Mouse (Mus musculus) T-helper 1 cell (primary cell): Measurements from ENCODE around the gene Lmbr1l.

Experiments
- in situ Hi-C: fragments of 300-600 bp; cut with MboI, MseI; formaldehyde crosslinking; loops from one replicate; pipeline ENCODE4 v1.15.1; 2025; ENCODE audit warnings: high pct_unique_total_duplicates

Lmbr1l gene

DNA sequence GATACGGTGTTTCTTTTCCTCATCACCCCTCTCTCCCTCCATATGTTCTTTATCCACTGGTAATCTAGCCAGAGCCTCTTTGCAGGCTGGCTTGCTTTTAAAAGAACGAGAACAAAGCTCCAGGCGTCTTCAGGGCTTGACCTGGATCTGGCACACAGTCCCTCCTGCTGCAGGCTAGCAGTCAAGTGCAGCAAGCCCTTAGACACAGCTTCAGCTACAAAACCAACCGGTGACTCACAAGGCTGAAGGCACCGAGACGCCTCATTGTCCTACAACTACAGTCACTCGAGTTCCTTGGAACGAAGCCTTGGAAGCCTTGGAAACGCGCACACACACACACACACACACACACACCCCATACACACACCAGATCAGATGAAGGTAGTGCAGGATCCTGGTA is 22.8 kb upstream of the Lmbr1l start:
- in situ Hi-C loops, result loop anchor here (5.0 kb wide), 1 partner anchor 41 kb away; no protein-coding TSS in a partner anchor

DNA sequence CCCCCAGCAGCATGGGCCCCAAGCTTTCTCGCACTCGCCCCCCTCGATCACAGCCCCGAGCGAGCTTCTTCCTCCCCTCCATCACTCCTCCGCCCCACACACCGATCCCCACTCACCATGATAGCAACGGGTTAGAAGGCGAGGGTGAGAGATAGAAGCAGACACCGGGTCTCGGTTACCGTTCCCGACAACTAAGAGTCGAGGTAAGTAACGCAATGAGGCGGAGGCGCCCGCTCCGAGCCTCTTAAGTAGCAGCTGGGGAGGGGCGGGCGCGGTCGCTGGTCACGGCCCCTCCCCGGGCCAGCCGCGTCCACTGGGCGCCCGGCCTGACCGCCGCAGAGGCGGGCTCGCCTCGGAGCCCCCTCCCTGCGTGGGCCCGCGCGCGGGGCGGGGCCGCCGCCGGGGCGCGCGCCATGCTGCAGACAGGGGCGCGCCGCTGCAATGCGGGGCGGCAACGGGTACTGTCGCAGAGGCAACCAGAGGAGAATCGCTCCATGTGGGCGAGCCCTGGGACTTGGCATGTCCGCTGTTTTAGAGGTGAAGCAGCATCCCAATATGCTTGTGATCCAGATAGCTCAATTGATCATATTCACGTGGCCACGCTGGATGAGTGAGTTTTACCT is 16.3 kb upstream of the Lmbr1l start, which contains the start of gene Tuba1b:
Gene Tuba1b (minus strand): TSS at position 349 of the 623 bp plus-strand sequence.
- in situ Hi-C loops, result loop anchor here (5.0 to 10.0 kb wide), 2 partner anchors 98 to 310 kb away; no protein-coding TSS in a partner anchor

DNA sequence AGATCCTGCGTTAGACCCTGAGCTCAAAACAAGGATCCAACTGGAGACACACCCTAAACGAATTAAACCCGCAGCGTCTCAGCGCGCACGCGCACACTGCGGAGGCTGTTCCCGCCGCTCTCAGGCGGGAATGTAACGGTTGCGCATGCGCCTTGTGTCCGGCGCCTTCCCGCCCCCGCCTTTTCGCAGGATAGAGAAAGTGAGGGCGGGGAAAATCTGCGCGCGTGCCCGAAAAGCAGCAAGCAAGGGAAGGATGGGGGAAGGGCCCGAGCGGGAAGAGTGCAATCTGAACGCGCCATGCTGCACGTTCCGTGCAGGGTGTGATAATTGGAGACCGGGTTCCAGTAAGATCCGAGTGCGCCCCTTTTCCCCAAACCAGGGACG is 15.8 kb upstream of the Lmbr1l start:
- in situ Hi-C loops, result loop anchor here (5.0 to 10.0 kb wide), 2 partner anchors 98 to 311 kb away; no protein-coding TSS in a partner anchor

DNA sequence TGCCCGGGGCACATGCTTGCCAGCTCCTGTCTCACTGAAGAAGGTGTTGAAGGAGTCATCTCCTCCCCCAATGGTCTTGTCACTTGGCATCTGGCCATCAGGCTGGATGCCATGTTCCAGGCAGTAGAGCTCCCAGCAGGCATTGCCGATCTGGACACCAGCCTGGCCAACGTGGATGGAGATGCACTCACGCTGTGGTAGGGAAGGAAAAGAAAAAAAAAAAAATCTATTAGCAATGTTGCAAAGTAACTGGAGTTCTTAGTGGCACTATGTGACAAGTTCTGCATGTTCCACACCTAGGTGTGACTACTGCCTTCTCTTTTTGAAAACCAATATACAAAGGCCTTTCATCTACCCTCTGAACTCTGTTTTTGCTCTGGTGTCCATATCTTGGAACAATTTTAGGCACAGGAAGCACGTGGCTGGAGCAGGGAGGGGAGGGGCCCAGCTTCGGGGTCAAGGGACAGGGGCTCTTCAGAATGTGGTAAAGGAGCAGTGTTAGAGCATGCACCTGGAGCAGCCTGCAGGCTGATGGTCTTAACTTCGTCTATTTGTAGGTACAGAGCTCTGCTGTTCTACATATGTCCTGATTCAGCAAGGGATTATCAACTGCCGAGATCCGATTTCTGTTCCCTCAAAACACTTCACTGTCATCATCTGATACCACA is 15.1 kb upstream of the Lmbr1l start:
- in situ Hi-C loops, result loop anchor here (5.0 to 10.0 kb wide), 2 partner anchors 99 to 312 kb away; no protein-coding TSS in a partner anchor

DNA sequence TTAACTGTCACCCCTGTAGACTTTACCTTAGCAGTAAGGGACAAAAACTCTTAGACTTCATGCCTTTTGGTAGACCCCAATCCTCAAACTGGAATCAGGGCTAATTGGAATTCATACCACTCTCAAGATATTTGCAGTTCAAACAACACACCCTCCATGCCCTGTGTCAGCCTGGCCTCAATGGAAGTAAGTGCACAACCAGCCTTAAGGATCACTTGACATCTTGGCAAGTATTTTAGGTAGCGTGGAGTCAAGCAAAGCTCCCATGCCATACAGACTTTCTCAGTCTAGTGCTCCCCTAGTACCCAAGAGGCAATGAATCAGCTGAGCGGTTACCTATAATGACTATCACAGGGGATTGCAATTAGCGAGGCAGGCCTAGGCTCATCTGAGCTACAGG is 13.0 kb upstream of the Lmbr1l start:
- in situ Hi-C loops, result loop anchor here (5.0 to 10.0 kb wide), 2 partner anchors 101 to 314 kb away; no protein-coding TSS in a partner anchor

DNA sequence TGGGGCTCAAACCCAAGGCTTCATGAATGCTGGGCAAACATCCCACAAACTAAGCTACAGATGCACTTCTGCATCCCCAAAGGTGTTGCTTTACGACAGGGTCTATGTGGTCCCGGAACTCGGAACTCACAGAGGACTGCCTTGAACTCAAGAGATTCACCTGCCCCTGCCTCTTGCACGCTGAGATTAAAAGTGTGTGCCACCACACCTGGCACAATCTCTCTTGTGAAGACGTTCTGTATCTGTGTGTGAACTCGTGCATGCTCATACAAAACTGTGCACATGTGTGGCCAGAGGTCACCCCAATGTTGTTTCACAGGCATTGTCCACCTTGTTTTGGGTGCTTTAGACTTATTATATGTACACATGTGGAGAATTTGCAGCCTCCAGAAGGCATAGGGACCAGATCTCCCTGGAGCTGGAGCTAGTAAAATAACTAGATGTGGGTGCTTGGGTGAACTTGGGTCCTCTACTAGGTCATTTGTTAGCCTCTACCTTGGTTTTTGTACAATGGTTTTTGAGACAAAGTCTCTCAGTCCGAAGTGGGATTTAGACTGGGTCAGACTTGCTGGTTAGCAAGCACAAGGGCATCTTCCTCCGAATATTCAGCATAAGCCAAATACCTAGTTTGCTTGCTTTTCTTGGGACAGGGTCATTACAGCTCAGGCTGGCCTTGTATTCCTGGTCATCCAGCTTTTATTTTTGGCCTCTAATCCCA is 12.1 kb upstream of the Lmbr1l start:
- in situ Hi-C loops, result loop anchor here (5.0 to 10.0 kb wide), 2 partner anchors 102 to 315 kb away; no protein-coding TSS in a partner anchor

DNA sequence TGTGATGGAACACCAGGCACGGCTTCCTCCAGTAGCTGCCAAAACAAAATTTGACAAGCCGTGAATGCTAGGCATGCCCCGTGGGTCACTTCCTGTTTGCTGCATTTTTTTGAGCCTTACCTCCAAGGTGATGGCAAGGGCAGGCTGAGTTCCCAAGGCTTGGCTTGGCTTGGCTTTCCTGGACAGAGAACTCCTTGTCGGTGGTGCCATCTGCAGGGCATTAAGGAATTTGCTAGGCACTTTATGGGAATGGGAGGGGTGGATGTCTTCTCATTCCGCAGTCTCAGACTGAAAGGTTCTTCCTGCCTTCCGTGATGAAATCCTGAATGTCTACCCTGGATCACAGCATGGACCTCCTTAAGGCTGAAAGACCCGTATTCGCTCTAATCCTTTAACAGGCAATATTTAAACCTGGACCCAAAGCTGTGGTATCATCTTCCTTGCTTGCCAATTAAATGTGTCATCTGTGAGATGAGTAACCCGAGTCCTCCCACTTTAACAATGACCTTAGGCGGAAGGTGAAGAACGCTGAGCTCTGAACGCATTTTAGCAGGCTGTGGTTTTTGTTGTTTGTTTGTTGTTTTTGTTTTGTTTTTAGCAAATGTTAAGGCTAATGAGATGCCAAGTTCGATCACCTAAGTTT is 10.7 kb upstream of the Lmbr1l start:
- in situ Hi-C loops, result no loop called here

DNA sequence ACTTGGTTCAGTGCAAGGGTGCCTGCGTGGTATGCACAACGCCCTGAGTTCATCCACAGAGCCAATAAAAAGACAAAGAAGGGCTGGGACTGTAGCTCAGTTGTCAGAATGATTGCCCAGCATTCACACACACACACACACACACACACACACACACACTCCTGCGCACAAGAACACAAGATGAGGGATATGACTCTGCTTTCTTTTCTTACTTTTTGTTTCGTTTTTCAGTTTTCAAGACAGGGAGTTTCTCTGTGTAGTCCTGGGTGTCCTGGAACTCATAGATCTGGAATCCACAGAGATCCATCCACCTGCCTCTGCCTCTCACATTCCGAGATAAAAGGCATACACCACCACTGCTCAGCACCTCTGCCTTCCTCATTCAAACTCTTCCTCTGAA is 9.5 kb upstream of the Lmbr1l start:
- in situ Hi-C loops, result no loop called here

DNA sequence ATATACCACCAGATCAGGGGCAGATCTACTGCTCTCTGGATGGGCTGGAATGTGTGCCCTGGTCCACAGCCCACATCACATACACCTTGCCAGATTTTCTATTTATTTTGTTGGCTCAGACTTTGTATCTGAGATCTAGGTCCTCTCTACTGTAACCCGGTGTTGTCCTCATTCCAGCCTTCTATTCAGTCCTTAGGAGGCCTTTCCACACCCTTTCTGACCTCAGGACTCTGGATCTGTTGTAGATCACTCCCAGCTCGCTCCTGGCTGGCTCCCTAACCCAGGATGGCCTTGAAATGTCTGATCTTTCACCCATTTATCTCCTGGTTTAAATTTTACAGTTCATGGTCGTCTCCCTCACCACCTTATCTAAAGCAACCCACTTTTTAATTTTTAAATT is 6.7 kb upstream of the Lmbr1l start:
- in situ Hi-C loops, result no loop called here

DNA sequence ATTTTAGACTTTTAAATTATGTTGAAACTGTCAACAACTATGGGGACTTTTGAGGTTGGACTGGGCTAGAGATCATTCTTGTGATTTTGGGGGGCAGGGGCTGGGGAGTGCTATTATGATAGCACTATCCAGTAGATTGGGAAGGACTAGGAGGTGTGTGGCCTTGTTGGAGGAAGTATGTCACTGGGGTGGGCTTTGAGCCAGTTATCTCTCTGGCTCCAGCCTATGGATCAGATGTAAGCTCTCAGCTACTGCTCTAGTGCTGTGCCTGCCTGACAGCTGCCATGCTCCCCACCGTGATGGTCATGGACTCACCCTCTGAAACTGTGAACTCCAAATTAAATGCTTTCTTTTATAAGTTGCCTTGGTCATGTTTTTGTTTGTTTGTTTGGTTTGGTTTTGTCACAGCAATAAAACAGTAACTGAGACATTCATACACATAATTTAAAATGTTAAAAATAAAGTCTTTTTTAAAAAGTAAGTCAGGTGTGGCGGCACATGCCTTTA is 5.1 kb upstream of the Lmbr1l start:
- in situ Hi-C loops, result no loop called here

DNA sequence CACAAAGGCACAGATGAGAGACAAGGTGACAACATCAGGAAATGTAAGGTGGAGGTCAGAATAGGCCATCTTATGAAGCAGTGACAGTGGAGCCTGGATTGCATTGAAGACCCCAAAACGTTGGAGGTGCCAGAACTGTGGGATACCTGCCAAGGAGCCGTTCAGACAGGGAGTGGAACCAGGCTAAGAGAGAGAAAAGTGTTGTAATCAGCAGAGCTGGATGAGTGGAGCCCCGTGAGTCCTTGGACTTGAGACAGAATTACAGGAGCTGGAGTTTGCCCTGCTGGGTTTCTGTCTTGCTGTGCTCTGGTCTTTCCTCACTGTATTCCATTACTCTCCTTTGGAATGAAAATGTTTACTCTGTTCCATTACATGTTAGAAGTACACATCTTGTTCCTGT is 4.5 kb upstream of the Lmbr1l start:
- in situ Hi-C loops, result no loop called here

DNA sequence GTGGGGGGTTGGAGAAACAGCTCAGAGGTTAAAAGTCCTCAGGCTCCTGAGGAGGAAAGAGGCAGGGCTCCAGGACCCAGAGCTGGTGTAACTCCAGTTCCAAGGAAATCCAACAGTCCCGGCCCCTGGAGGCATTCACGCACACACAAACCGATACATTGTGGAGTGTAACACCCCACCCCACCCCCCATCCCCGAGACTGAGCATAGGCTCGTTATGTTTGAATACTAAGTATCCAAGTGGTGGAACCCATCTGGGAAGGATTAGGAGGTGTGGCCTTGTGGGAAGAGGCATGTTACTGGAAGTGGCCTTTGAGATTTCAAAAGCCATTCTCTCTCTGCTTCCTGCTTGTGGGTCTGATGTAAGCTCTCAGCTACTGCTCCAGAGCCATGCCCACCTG is 3.5 kb upstream of the Lmbr1l start:
- in situ Hi-C loops, result no loop called here

DNA sequence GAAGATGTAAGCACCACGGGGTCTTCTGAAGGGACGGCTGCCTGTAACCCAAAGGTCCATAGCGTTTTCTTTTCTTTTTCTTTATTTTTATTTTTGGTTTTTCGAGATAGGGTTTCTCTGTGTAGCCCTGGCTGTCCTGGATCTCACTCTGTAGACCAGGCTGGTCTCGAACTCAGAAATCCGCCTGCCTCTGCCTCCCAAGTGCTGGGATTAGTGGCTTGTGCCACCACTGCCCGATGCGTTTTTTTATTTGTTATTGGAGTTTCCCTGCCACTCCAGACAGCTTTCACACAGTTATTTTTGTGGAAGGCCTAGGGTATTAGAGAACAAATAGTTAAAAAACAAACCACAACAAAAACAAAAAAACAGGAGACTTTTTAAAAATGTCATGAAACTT is 466 bp upstream of the Lmbr1l start:
- in situ Hi-C loops, result loop anchor here (5.0 kb wide), 1 partner anchor 86 kb away; the partner anchor contains the start of gene Prkag1

DNA sequence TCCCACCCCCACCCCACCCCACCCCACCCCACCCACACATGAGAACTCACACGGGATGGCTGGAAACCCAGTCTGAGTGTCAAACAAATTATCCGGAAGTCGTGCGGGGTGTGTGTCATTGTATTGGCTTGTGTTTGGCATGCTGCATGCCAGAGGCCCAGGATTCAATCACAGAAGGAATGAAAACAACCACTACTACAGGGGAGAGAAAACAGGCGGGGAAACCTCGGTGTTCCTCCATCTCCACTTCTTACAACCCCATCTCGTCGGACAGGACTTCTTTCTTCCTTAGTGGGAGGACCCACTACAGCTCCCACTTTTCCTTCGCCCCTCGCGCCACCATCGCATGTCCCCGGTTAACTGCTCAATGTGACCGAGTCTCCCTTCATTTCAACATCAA is 940 bp downstream of the Lmbr1l start:
- in situ Hi-C loops, result loop anchor here (5.0 kb wide), 1 partner anchor 85 kb away; the partner anchor contains the start of gene Prkag1

DNA sequence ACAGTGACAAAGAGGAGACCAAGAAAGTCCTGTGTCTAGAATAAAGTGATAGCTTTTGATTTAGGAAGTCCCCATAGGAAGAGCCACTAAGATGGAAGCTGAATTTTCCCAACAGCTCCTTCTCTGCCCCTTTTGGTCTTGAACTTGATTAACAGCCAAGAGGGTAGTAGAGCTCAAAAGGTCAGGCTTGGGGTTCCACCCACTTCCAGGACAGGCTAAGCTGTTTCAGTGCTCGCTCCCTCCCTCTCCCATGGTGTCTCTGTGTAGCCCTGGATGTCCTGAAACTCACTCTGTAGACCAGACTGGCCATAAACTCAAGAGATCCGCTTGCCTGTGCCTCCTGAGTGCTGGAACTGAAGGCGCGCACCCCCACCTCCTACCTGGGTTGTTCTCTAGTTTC is 2.0 kb downstream of the Lmbr1l start:
- in situ Hi-C loops, result loop anchor here (5.0 kb wide), 1 partner anchor 84 kb away; the partner anchor contains the start of gene Prkag1

DNA sequence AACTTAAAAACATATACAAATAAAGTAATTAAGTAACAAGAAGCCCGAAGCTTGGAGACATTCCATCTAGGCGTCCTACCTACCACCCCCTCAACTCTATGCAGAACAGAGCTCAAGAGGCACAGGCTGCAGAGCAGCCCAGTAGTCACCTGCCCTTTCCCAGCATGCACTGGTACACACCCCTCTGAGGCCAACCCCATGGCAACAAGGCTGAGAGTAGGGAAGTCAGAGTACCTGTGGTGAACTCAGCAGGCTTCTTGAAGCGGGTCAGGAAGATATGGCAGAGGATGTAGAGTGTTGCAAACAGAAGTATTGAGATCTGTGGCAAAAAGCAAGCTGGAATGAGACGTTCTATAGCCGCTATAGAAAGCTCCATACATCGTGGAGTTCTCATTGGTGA is 3.1 kb downstream of the Lmbr1l start:
- in situ Hi-C loops, result loop anchor here (5.0 kb wide), 1 partner anchor 83 kb away; the partner anchor contains the start of gene Prkag1

DNA sequence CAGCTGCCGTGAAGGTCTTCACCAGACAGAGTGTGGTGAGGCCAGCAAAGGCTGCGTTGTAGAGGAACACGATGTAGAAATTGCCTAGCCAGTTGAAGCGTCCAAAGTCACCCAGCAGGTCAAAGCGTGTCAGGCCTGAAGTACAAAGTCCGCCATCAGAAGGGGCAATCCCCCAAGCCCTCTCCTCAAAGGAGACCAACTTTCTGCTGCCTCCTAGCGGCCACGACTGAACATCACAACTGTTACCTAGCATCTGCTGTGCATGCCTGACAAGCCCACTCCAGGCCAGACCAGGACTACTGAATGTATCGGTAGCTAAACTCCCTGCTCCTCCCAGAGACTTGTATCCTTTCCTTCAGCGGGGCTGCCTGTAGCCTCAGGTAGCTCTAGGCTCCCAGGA is 13.3 kb downstream of the Lmbr1l start:
- in situ Hi-C loops, result loop anchor here (5.0 kb wide), 1 partner anchor 98 kb away; no protein-coding TSS in a partner anchor

DNA sequence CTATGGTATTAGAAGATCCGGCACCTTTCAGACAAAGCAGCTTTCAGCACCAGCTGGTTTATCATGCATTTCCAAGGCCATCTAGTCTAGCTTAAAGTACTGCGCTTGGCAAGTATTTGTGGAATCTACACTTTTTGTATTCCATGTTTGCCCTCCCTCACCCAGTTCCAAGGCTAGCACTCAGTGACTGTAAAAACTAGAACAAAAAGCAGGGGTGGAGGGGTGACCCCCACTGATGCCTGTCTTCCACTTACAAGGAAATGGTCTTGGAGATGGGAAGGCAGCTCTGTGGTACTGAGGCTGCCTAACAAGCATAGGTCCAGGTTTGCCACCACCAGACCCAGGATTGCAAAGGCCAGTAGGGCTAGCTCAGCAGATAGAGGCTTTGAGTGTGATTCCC is 15.4 kb downstream of the Lmbr1l start:
- in situ Hi-C loops, result loop anchor here (5.0 kb wide), 1 partner anchor 100 kb away; no protein-coding TSS in a partner anchor

DNA sequence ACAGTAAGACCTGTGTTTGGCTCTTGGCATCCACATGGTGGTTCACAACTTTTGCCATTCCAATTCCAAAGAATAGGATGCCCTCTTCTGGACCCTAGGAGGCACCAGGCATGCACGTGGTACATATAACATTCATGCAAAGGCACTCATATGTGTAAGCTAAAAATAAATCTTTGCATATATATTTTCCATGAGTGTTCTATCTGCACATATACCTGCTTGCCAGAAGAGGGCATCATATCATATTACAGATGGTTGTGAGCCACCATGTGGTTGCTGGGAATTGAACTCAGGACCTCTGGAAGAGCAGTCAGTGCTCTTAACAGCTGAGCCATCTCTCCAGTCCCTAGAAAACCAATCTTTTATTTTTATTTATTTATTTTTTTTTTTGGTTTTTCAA is 16.5 kb downstream of the Lmbr1l start:
- in situ Hi-C loops, result loop anchor here (5.0 kb wide), 1 partner anchor 101 kb away; no protein-coding TSS in a partner anchor

DNA sequence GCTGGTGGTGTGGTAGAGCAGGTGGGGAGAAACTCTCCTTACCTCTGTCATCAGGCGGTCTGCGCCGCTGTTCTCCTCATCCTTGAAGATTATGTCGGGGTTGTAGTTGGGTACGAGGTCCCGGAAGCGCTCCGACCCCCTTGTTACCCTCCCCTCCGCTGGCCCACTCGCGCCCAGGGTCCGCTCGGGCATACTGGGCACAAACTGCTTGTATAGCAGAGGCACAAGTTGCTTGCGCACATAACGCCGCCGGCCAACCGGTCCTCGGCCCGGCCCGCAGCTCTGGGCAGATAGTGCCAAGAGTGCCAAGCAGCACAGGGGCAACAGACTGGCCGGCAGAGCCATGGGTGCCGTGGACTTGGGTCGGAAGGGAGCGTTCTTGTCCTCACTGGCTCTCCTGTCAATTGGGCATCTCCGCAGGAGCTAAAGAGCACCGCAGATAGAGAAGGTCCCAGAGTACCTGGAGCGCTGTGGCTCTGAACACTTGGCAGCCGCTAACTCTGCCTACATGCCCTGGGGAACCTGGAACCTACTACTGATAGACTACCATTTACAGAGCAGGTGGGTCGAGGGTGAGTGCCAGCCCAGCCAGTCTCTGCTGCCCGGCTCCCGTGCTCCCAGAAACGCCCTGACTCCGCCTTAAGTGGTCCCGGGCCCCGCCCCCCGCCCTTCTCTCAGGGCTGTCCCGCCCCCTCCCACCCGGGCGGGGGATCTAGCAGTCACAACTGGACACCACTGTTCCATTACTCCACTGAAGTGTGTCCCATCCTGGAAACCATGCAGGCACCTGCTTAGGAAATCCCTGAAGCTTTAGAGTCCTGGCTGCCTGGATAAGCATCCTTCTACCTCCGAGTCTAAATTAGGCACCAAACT is 19.9 kb downstream of the Lmbr1l start, which contains the start of gene Dhh:
Gene Dhh (minus strand): TSS at position 613 of the 873 bp plus-strand sequence.
- in situ Hi-C loops, result no loop called here
